Mouse (Mus musculus) liver, adult 2 months (tissue): ENCODE results near the gene Mindy4. TPM values are rescaled to one million over a fixed set of nuclear protein-coding genes. Genes with fewer than 3 reads are reported as not detected.

Experiments used
- DNase-seq: peaks from one replicate; pipeline ENCODE4 v3.0.0-alpha.2; 2011; ENCODE audit warnings: low read depth, low spot score; ENCODE audit errors: extremely low read depth
- H3K27ac ChIP-seq: fragments of 200-500 bp; replicated peaks from 2 replicates; pipeline ENCODE4 v1.5.1; 2012; ENCODE audit warnings: low read depth, mild to moderate bottlenecking, control low read depth, inconsistent platforms, low read length; ENCODE audit not compliant: insufficient read depth
- H3K27me3 ChIP-seq: fragments of 200-500 bp; 2 replicates; pipeline ENCODE4 v1.6.1; 2012; ENCODE audit warnings: mild to moderate bottlenecking, moderate library complexity, low read length, inconsistent platforms; ENCODE audit not compliant: control insufficient read depth, insufficient read depth
- H3K36me3 ChIP-seq: fragments of 200-500 bp; 2 replicates; pipeline ENCODE4 v1.6.1; 2012; ENCODE audit warnings: low read length, inconsistent platforms; ENCODE audit not compliant: control insufficient read depth, insufficient read depth
- H3K4me1 ChIP-seq: fragments of 200-500 bp; 2 replicates; pipeline ENCODE4 v1.6.1; 2011; ENCODE audit warnings: low read length; ENCODE audit not compliant: control insufficient read depth, insufficient read depth
- H3K4me3 ChIP-seq: fragments of 200-500 bp; 2 replicates; pipeline ENCODE4 v1.5.1; 2011; ENCODE audit warnings: low read depth, mild to moderate bottlenecking, control low read depth, low read length, moderate library complexity; ENCODE audit not compliant: insufficient read depth
- H3K79me2 ChIP-seq: fragments of 200-500 bp; 2 replicates; pipeline ENCODE4 v1.6.1; 2012; ENCODE audit warnings: inconsistent platforms, mild to moderate bottlenecking, low read length, moderate library complexity; ENCODE audit not compliant: control insufficient read depth, insufficient read depth
- H3K9ac ChIP-seq: fragments of 200-500 bp; 2 replicates; pipeline ENCODE4 v1.6.1; 2012; ENCODE audit warnings: low read depth, mild to moderate bottlenecking, control low read depth, inconsistent platforms, low read length
- CTCF ChIP-seq: fragments of 200-500 bp; IDR thresholded peaks from 2 replicates; pipeline ENCODE4 v1.5.1; 2011; ENCODE audit warnings: low read depth, low read length, control low read depth
- POLR2A ChIP-seq: fragments of 200-500 bp; IDR thresholded peaks from 2 replicates; pipeline ENCODE4 v1.6.1; 2011; ENCODE audit warnings: low read length, control low read depth; ENCODE audit not compliant: insufficient read depth; ENCODE audit errors: extremely low read depth
- WGBS: fragments of 180-500 bp; shearing (Covaris S2); methylation state at CpG from one replicate; pipeline ENCODE4 v1.1.7; 2018; 5-methylcytosine and 5-hydroxymethylcytosine counted together
- polyA plus RNA-seq: library from polyadenylated mRNA; depleted of rRNA; stranded (reverse); fragments of >200 nt; gene quantifications from 2 replicates; pipeline ENCODE4 v1.2.3, GENCODE M21; 2012
- total RNA-seq: library from RNA; depleted of rRNA; stranded (reverse); fragments of >200 nt; gene quantifications from 2 replicates; pipeline ENCODE4 v1.2.3, GENCODE M21; 2014

Mindy4 gene
- total and polyA plus RNA-seq, 2 experiments = 4.1 to 4.3 TPM

- Histone ChIP-seq H3K27me3 (no peaks in the 10 kb centered on the region), H3K4me1 (peaks cover 1% of the 10 kb centered on the region; the same call in 1 of the 2 replicates), H3K9ac (no peak overlapping the region), H3K27ac (no peak overlapping the region), H3K4me3 (no peak overlapping the region), H3K79me2 (no peaks in the 10 kb centered on the region), H3K36me3 (no peaks in the 10 kb centered on the region)
- no peak for TF ChIP-seq POLR2A
- TF ChIP-seq CTCF = no peak
- DNase-seq = no peak
- 99% methylated on average over 3 of the region's 3 CpGs for WGBS
Measured at GRCm38 (mm10) chr6:55318597-55318996, 115.4 kb downstream of the Mindy4 start.

DNA sequence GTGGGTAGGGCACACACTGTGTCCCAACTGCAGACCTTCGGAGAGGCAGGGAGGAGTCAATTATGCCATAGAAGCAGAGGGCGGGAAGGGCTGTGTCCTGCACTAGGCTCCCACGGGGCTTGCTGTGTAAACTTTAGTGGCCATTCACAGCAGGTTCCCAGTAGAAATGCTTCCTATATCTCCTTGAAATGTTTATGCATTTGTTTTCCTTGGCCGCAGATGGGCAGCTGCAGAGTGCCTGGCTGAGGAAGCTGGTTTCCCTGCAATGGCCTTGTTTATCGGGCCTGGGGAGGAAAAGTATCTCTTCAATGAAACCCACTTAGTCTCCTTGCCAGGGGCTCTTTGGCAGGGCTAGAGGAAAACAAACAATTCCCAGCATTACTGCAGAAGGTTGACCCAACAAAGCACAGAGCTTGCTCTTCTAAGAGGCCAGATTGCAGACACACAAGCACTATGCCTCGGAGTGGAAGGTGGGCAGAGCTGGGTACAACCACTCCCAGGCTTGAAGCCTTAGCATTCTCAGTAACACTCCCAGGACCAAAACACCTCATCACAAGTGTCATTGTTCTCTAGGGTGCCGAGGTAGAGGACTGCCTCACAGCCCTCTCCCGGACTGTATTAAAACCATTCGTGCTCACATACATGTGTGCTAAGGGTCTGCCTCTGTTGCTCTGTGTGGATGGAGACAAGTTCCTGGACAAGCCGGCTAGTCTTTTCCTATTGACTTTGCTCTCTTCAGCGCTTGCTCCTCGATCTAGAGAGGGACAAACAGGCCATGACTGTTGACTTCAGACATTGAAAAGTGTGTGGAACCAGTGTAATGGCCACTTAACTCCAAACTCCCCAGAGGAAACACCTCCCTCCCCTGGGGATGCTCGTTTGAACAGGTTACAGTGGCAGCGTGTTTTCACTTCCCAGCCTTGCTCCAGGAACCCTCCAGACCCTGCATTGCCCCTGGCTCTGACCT, 116.7 kb downstream of the Mindy4 start:
- no peak for DNase-seq
- Histone ChIP-seq H3K36me3 (no peaks in the 10 kb centered on the region), H3K79me2 (no peaks in the 10 kb centered on the region), H3K27me3 (no peaks in the 10 kb centered on the region), H3K9ac (no peak overlapping the region), H3K27ac (no peak overlapping the region), H3K4me3 (no peak overlapping the region), H3K4me1 (peaks cover 10% of the 10 kb centered on the region)
- 69% methylated on average over 14 of the region's 14 CpGs for WGBS
- TF ChIP-seq CTCF = no peak
- TF ChIP-seq POLR2A = no peak

DNA sequence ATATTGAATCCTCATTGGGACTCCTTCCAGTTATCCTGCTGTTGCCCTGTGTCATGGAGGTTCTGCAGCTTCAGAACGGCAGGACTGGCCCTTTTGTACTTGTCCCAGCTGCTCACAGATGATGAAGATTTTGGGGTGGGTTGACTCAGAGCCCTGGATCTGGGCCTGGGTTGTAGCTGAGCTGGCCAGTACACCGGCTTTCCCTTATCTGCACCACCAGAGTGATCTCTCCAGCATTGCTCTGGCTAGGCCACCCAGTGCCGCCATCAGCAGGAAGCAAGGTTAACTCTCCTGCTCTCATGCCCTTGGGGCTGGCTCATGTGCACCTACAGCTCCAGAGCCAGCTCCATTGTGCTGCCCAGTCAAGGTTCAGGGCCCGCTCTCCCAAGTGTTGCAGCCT, 117.7 kb downstream of the Mindy4 start:
- DNase-seq = no peak
- no peak overlapping the region for H3K9ac ChIP-seq
- H3K4me1 ChIP-seq = peaks cover 12% of the 10 kb centered on the region
- 84% methylated on average over 4 of the region's 4 CpGs for WGBS
- no peaks in the 10 kb centered on the region for H3K79me2 ChIP-seq
- H3K27ac ChIP-seq = no peak overlapping the region
- H3K27me3 ChIP-seq = no peaks in the 10 kb centered on the region
- H3K36me3 ChIP-seq = no peaks in the 10 kb centered on the region
- no peak overlapping the region for H3K4me3 ChIP-seq
- TF ChIP-seq CTCF (no peak), POLR2A (no peak)

GRCm38 (mm10) chr6:55321518-55321917, 118.3 kb downstream of the Mindy4 start:
- no peak overlapping the region for H3K9ac ChIP-seq
- WGBS = 96% methylated on average over 6 of the region's 6 CpGs
- H3K27ac ChIP-seq = no peak overlapping the region
- no peaks in the 10 kb centered on the region for H3K79me2 ChIP-seq
- H3K4me3 ChIP-seq = no peak overlapping the region
- no peaks in the 10 kb centered on the region for H3K36me3 ChIP-seq
- TF ChIP-seq CTCF (no peak), POLR2A (no peak)
- peaks cover 12% of the 10 kb centered on the region for H3K4me1 ChIP-seq
- H3K27me3 ChIP-seq = no peaks in the 10 kb centered on the region
- no peak for DNase-seq

GRCm38 (mm10) chr6:55322980-55323379, 119.8 kb downstream of the Mindy4 start:
- no peaks in the 10 kb centered on the region for H3K27me3 ChIP-seq
- WGBS = 97% methylated on average over 2 of the region's 2 CpGs
- no peaks in the 10 kb centered on the region for H3K36me3 ChIP-seq
- H3K27ac ChIP-seq = no peak overlapping the region
- H3K4me3 ChIP-seq = no peak overlapping the region
- H3K79me2 ChIP-seq = no peaks in the 10 kb centered on the region
- no peak overlapping the region for H3K9ac ChIP-seq
- DNase-seq = peak; percentile 34
- no peak for TF ChIP-seq CTCF
- no peak for TF ChIP-seq POLR2A
- peaks cover 12% of the 10 kb centered on the region for H3K4me1 ChIP-seq
